Mouse (Mus musculus): ENCODE measurements around the gene Cngb1. TPM values are rescaled to one million over a fixed set of nuclear protein-coding genes. Genes with fewer than 3 reads are reported as not detected.
A peak's percentile ranks its signal among the peaks of the same experiment; 100 is the strongest.

Cngb1 gene
- total and polyA plus RNA-seq, 3 experiments = 0.03 TPM; not detected in 2

DNA sequence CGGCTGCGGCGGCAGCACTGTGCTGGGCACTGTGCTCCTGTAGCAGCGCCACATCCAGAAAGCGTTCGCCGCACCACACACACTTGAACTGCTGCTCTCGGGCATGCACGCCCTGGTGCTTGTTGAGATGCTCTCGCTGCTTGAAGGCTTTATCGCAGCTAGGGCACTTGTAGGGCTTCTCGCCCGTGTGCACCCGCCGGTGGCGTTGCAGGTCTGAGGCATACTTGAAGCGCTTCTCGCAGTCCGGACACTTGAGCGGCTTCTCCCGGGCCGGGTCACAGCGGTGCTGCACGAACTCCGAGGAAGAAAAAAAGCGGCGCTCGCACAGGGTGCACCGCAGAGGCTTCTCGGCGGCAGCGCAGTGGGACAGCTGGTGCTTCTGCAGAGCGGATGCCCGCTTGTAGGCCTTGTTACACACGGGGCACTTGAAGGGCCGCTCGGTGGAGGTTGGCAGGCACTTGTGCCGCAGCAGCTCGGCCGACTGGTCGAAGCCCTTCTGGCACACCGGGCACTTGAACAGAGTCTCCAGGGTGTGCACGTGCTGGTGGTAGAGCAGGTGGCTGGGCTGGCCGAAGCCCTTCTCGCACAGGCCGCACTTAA, 21.6 kb upstream of the Cngb1 start (continued):
- TF ChIP-seq UBTF (IDR thresholded peaks at IDR 0.05; ENCODE audit: borderline replicate concordance, insufficient read depth, low read depth, low read length) = no peak

- no peaks in the 10 kb centered on the region for H3K27me3 ChIP-seq (ENCODE audit: control insufficient read depth in 1 of 2, insufficient read depth in 2 of 2, low read length in 2 of 2)
- no peak overlapping the region for H3K9ac ChIP-seq (ENCODE audit: control insufficient read depth, low read depth, low read length, poor library complexity, severe bottlenecking)
- H3K4me1 ChIP-seq (ENCODE audit: control insufficient read depth in 1 of 2, insufficient read depth in 2 of 2, low read length in 2 of 2) = peaks cover 1 to 8% of the 10 kb centered on the region in 2 experiments; a peak in 2 of 4 replicates
- H3K4me3 ChIP-seq (ENCODE audit: control insufficient read depth in 1 of 2, insufficient read depth in 1 of 2, low read depth in 2 of 2, low read length in 2 of 2) = no peak overlapping the region
- TF ChIP-seq UBTF (IDR thresholded peaks at IDR 0.05; ENCODE audit: borderline replicate concordance, insufficient read depth, low read depth, low read length) = no peak
- H3K27ac ChIP-seq (ENCODE audit: control insufficient read depth, low read depth, low read length) = no peak overlapping the region
- peaks cover 0 to 7% of the 10 kb centered on the region in 2 experiments; a peak in 2 of 4 replicates for H3K36me3 ChIP-seq (ENCODE audit: control insufficient read depth in 1 of 2, insufficient read depth in 2 of 2, low read length in 2 of 2)
- peaks cover 5% of the 10 kb centered on the region; the same call in 1 of the 2 replicates for H3K79me2 ChIP-seq (ENCODE audit: control insufficient read depth, insufficient read depth, low read length, poor library complexity)
- DNase-seq (ENCODE audit: low read depth, low spot score) = no peak
- H3K9me3 ChIP-seq (replicated peaks; ENCODE audit: insufficient read depth, low read length) = no peaks in the 10 kb centered on the region
These were observed 20.4 kb upstream of the Cngb1 start for GRCm38 (mm10) chr8:95326822-95327221.

DNA sequence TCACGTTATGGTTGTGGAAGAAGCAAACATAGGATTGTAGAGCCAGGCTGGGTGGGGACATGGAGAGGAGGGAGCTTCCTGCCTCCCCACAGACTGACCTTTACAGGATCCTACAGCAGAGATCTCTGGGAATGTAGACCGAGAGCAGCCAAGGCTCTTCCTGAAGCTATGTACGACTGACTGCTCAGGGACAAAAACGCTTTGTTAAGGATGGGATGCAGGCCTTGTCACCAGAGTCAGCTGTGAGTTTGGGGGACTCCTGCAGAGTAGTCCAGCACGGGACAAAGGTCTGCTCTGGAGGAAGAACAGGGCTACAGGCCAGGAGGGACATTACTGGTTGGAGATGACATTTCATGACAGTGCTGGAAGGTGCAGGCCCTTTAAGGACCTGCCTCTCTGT, 18.3 kb upstream of the Cngb1 start:
- Histone ChIP-seq H3K27me3 (ENCODE audit: control insufficient read depth in 1 of 2, insufficient read depth in 2 of 2, low read length in 2 of 2) (no peaks in the 10 kb centered on the region; a peak in 1 of 4 replicates), H3K36me3 (ENCODE audit: control insufficient read depth in 1 of 2, insufficient read depth in 2 of 2, low read length in 2 of 2) (no peaks in the 10 kb centered on the region), H3K9me3 (replicated peaks; ENCODE audit: insufficient read depth, low read length) (no peaks in the 10 kb centered on the region), H3K4me3 (ENCODE audit: control insufficient read depth in 1 of 2, insufficient read depth in 1 of 2, low read depth in 2 of 2, low read length in 2 of 2) (no peak overlapping the region), H3K4me1 (ENCODE audit: control insufficient read depth in 1 of 2, insufficient read depth in 2 of 2, low read length in 2 of 2) (no peaks in the 10 kb centered on the region), H3K27ac (ENCODE audit: control insufficient read depth, low read depth, low read length) (no peak overlapping the region), H3K79me2 (ENCODE audit: control insufficient read depth, insufficient read depth, low read length, poor library complexity) (no peaks in the 10 kb centered on the region), H3K9ac (ENCODE audit: control insufficient read depth, low read depth, low read length, poor library complexity, severe bottlenecking) (no peak overlapping the region)
- peak; percentile 31; the same call in 1 of the 2 replicates for TF ChIP-seq POLR2AphosphoS2 (IDR thresholded peaks at IDR 0.05; ENCODE audit: low read length)
- TF ChIP-seq ZMIZ1 (IDR thresholded peaks at IDR 0.05; ENCODE audit: low read depth, low read length) = 0 out of 2 replicates have a peak, but pooled peaks have one; percentile 21
- no peak for TF ChIP-seq MEF2A (IDR thresholded peaks at IDR 0.05; ENCODE audit: extremely low read depth, insufficient replicate concordance, low read depth, low read length, poor library complexity, severe bottlenecking)
- no peak for TF ChIP-seq TAL1 (IDR thresholded peaks at IDR 0.05; ENCODE audit: low read length)
- DNase-seq (ENCODE audit: low read depth, low spot score) = no peak

GRCm38 (mm10) chr8:95323201-95323600, 16.8 kb upstream of the Cngb1 start:
- Histone ChIP-seq H3K27me3 (ENCODE audit: control insufficient read depth in 1 of 2, insufficient read depth in 2 of 2, low read length in 2 of 2) (peaks cover 0 to under 1% of the 10 kb centered on the region in 2 experiments; a peak in 3 of 4 replicates), H3K9me3 (replicated peaks; ENCODE audit: insufficient read depth, low read length) (no peaks in the 10 kb centered on the region), H3K79me2 (ENCODE audit: control insufficient read depth, insufficient read depth, low read length, poor library complexity) (no peaks in the 10 kb centered on the region), H3K9ac (ENCODE audit: control insufficient read depth, low read depth, low read length, poor library complexity, severe bottlenecking) (no peak overlapping the region), H3K4me3 (ENCODE audit: control insufficient read depth in 1 of 2, insufficient read depth in 1 of 2, low read depth in 2 of 2, low read length in 2 of 2) (no peak overlapping the region), H3K4me1 (ENCODE audit: control insufficient read depth in 1 of 2, insufficient read depth in 2 of 2, low read length in 2 of 2) (no peaks in the 10 kb centered on the region), H3K27ac (ENCODE audit: control insufficient read depth, low read depth, low read length) (no peak overlapping the region), H3K36me3 (ENCODE audit: control insufficient read depth in 1 of 2, insufficient read depth in 2 of 2, low read length in 2 of 2) (no peaks in the 10 kb centered on the region)
- TF ChIP-seq CHD2 (IDR thresholded peaks at IDR 0.05; ENCODE audit: low read length) (no peak), RCOR1 (IDR thresholded peaks at IDR 0.05; ENCODE audit: low read depth, low read length) (no peak), HCFC1 (IDR thresholded peaks at IDR 0.05; ENCODE audit: low read depth, low read length) (no peak), POLR2AphosphoS2 (IDR thresholded peaks at IDR 0.05; ENCODE audit: low read length) (no peak)
- no peak for DNase-seq (ENCODE audit: low read depth, low spot score)
